Mouse (Mus musculus): ENCODE measurements at regions not wholly inside any gene's neighbourhood (a gene's known extent, or its start where the extent isn't known, plus 50 kb on each side); places are given as distances from the start of the nearest gene placed in this dataset.
"Not testable (repeated sequence)": the region's sequence is repeated elsewhere in the genome, so short reads cannot be mapped to it uniquely, and the experiment has no call there.

DNA sequence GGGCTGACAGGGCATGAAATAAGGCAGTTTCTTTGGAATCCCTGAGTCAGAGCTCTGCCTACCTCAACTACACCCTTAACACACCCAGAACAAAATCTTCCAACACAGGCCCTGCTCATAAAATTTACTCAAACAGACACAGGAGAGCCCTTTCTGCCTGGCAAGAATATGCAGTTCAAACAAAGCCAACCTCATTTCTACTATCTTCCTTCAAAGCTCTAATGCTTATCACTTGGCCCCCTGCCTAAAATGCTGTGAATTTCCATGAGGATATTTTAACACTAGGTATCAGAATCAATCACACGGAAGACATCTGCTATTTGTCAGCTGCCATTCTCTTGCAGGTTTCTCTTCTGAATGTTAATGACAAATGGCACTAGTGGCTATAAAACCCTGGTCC, 314.3 kb upstream of the Klf6 start:
- DNase-seq: no peak

DNA sequence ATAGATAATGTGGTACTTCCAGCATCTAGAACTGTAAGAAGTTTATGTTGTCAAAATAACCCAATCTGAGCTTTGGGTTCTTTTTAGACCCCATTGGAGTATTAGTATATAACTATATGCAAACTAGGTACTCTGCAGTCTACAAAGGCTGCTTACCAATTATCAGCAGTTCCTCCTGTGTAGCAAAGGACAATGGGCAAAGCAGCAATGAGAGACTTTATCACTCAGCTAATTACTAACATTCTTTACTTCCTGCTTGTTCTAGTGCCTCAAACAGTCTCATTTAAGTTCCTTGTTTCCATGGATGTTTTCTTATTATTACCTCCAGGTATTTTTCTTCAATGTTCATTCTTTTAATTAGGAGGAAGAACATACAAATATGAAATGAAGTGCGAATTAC, 312.5 kb upstream of the Klf6 start:
- no peak for DNase-seq

DNA sequence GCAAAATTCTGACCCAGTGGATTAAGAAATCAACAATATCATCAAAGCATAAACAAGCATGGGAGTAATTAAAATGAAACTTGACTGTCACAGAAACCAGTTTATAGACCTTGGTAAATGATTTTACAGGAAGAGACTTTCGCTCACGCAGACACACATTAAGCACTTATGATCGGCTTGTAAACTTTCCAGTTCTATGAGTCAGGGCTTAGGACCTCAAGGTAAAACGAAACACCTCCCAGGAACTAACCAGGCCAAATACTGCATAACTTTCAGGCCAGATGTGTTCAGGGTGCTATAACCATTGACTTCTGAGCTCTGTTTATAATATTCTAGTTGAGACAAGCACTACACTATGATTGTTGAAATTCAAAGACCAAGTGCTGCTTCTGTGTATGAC, 312.1 kb upstream of the Klf6 start:
- no peak for DNase-seq

DNA sequence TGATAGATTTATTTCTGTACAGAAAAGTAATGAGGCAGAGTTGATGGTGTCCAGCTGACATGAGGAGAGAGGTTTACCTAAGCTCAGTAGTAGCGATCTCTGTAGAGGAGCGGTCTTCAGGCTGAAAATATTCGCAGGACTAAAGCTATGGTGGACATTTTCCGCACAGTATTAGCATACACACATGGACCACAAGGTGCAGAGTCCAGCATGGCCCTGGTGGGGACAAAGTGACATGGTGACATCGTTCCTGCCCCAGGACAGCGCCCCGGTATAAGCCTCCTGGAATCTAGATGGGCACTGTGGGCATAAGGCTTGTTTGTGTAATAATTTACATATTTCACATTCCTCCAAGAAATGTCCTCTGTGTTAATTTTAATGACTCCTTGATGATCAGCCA, 311.5 kb upstream of the Klf6 start:
- no peak for DNase-seq

GRCm38 (mm10) chr13:5550354-5550753, 310.9 kb upstream of the Klf6 start:
- no peak for DNase-seq

DNA sequence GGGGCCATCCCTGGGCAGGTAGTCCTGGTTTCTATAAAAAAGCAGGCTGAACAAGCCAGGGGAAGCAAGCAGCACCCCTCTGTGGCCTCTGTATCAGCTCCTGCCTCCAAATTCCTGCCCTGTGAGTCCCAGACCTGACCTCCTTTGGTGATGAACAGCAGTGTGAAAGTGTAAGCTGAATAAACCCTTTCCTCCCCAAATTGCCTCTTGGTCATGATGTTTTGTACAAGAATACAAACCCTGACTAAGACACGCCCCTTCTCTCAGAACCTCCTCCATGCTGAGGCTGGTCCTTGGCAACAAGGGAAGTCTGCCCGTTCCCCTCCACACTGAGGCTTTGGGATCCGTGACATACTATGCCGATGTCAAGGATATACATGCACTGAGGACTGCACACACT, 310.2 kb upstream of the Klf6 start:
- no peak for DNase-seq

DNA sequence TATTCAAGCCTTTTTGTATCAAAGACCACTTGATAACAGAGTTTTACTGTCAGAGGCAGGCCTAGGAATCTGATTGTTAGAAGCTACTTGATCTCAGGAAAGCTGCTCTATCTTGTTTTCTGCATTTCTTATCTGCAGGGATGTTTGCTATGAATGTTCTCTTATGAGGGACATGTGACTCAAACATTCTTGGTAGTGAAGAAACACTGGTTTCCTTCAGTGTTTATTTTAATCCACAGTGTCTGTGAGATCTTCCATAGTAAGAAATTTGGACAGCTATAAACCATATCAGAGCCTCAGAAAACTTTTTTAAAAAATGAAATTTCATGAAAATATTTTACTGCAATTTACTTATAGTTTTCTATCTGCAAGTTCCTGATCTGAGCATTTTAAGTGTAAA, 307.8 kb upstream of the Klf6 start:
- DNase-seq: no peak

DNA sequence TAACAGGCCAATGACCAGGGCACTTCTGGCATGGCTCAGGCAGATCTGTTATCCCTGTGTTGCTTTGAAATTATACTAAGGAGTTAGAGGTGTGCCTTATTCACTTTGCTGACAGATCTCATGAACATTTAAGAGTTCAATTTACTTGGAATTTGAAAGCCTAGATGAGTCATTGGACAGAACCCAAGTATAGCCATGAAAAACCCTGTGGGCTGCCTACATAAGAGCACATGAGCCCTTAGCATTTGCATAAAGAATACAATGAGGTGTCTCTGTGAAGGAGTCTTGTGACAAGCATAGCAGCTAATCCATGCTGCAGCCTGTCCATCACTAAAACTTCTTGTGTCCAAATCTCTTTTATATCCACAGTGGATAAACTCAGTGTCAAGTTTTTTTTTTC, 303.2 kb upstream of the Klf6 start:
- no peak for DNase-seq

GRCm38 (mm10) chr13:5566479-5566878, 294.8 kb upstream of the Klf6 start:
- no peak for DNase-seq

DNA sequence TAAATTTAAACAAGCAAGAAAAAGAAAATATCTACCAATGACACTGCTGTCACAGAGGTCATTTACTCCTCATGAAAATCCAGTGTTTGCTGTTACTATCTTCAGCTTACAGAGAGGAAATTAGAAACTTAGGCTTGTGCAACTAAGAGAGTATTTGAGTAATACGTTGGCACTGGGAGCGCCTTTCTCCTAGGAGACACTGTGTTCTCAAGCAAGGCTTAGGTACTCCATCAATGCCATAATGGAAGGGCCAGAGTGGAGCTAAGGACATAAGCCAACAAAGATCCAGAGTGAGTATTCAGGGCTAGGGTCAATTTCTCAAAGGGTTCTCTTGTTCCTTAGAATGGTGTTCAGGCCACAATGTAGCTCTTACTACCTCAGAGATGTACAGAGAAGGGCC, 294.4 kb upstream of the Klf6 start:
- DNase-seq: no peak

- DNase-seq: no peak
These were observed 291.7 kb upstream of the Klf6 start for GRCm38 (mm10) chr13:5569579-5569978.

- DNase-seq: no peak
These were observed 290.9 kb upstream of the Klf6 start for GRCm38 (mm10) chr13:5570386-5570785.

DNA sequence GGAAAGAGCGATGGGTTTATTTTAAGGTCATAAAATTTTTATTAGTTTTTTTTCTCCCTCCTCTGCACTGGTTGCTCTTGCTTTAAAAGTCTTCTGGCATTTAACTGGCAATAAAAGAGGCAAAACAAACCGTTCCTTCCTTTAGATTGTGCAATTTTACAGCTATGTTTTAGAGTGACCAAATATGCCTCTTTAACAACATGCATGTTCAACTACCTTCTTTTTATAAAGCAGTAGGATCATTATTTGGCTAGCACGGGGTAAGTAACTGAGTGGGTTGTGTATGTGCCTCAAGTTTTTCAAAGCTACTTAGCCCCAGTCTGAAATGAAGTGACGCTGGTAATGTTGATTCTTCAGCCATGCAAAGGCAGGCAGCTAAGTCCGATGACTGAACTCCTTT, 284.7 kb upstream of the Klf6 start:
- no peak for DNase-seq

- not testable (repeated sequence) for DNase-seq
These were observed 277.6 kb upstream of the Klf6 start for GRCm38 (mm10) chr13:5583681-5584080.

GRCm38 (mm10) chr13:5587196-5587595, 274.1 kb upstream of the Klf6 start:
- DNase-seq: no peak

DNA sequence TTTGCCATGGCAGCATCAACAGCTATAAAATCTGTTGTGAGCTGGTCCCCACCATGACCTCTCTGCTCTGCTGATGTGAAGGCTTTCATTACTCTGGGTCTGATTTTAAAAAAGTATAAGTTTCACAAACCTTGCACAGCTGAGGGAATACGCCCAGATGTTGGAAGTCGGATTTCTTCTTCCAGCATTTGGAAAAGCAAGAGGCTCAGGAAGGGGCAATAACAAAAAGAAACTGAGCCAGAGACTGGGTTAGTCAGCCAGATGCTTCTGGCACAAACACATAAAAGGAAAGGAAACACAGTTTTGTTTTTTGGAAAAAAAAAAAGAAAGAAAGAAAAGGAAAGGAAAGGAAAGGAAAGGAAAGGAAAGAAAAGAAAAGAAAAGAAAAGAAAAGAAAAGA, 270.0 kb upstream of the Klf6 start:
- no peak for DNase-seq

GRCm38 (mm10) chr13:5591837-5592555, 269.3 kb upstream of the Klf6 start:
- no peak for DNase-seq

- DNase-seq: no peak
These were observed 268.7 kb upstream of the Klf6 start for GRCm38 (mm10) chr13:5592556-5593061.

GRCm38 (mm10) chr13:5601648-5602047, 259.6 kb upstream of the Klf6 start:
- DNase-seq: no peak

GRCm38 (mm10) chr13:5603905-5604596, 257.2 kb upstream of the Klf6 start:
- peak; percentile 9 for DNase-seq

GRCm38 (mm10) chr13:5605418-5605817, 255.9 kb upstream of the Klf6 start:
- no peak for DNase-seq

DNA sequence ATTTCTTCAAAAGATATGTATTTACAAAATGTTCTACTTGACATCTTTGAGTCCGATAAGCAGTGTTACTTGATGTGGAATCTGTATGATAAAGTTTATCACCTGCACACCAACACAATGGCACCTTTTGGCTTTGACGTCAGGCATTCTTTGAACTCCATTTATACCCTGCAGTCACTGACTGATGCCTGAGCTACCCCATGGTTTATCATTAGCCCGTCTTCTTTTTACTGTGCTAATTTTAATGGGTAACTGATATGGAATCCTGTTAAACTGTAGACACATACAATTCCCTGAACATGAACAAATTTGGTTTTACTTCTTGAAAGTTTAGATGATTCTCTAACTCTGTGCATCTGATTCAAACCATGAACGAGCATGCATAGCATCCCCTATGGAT, 253.8 kb upstream of the Klf6 start:
- DNase-seq: no peak

DNA sequence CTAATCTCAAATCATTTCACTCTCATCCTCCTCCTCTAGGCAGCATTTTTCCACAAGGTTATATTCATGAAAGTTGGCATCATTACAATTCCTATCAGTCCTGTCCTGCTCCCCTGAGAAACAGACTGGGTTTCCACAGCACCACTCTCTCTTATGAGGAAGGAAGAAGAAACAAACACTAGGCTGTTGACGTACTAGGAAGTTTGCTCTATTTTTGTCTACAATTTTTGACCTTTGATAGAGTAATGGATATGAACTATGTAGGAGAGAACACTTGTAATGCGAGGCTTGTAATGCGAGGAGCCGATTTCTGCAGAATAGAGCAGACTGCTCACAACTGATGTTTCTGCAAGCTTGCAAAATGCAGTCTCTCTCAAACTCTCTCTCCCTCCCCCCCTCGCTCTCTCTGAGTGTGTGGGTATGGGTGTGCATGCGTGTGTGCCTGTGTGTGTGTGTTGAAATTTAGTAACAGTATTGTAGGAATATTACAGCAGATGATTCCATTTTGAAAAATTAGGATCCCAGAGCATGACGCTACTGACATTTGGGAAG, 247.0 kb upstream of the Klf6 start:
- DNase-seq: no peak

- peak; percentile 23 for DNase-seq
These were observed 246.4 kb upstream of the Klf6 start for GRCm38 (mm10) chr13:5614833-5615232.

Measured in kidney, adult 18-20 months (tissue).